Mouse (Mus musculus) heart, postnatal 0 days (tissue): ENCODE measurements around the gene Hoxa11.

Source experiments
- CTCF ChIP-seq: IDR thresholded peaks from 2 replicates; pipeline ENCODE4 v1.5.1; 2016; ENCODE audit warnings: antibody characterized with exemption, control low read depth, low read depth
- EP300 ChIP-seq: IDR thresholded peaks from 2 replicates; pipeline ENCODE4 v1.6.1; 2016; ENCODE audit warnings: antibody characterized with exemption, low read depth

GRCm38 (mm10) chr6:52227470-52228222 lies 18.0 kb downstream of the Hoxa11 start:
- TF ChIP-seq CTCF (no peak), EP300 (no peak)
